In the genomic region with DNA sequence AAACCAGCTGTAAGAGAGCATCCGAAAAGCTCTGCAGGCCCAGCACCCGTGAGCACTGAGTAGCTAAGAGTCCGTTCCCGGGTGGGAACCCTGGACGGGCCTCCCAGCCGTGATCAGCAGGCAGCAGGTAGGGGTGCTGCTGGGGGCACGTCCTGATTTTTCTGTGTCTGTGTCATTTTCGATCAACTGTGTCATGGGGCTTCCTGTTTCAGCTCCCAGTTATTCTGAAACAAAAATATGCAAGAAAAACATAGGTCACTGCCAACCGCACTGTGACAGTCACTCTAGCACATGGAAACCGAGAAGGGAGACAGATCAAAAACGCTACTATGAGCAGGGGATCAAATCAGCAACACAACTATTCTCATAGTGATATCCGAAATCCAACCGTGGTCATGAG, we compare ENCODE assay signal across 19 mouse cellular contexts.
"Had no signal": no experiment of that assay in that cellular context is flagged by ENCODE, and none has a peak within 500 bp of the region (broad histone marks: within the 10 kb centered on the region; RNA-seq: fewer than 3 reads in every experiment).

No protein-coding gene starts in this region.

- H3K27me3 ChIP-seq: megakaryocyte, embryonic 14.5 days; midbrain, embryonic 12.5 days; neural tube, embryonic 13.5 days; neural tube, embryonic 15.5 days; stomach, embryonic 15.5 days had no signal

- DNase-seq: lung, adult 18-20 months; lung, embryonic 14.5 days; lung, postnatal 10 days; lung, postnatal 4 days; midbrain, embryonic 14.5 days; retina, postnatal 1 day; right cerebral cortex, adult 18-20 months; right cerebral cortex, postnatal 25 days; thymus, adult 2 months; thymus, postnatal 25 days; thymus, postnatal 4 days had no signal

- H3K27ac ChIP-seq: midbrain, embryonic 12.5 days; neural tube, embryonic 13.5 days; neural tube, embryonic 15.5 days; stomach, embryonic 15.5 days; stomach, postnatal 0 days had no signal

- H3K9ac ChIP-seq: lung, embryonic 14.5 days; midbrain, embryonic 12.5 days; neural tube, embryonic 13.5 days; neural tube, embryonic 15.5 days; stomach, embryonic 15.5 days had no signal

- H3K9me3 ChIP-seq: megakaryocyte, embryonic 14.5 days; midbrain, embryonic 12.5 days; neural tube, embryonic 13.5 days; neural tube, embryonic 15.5 days; stomach, embryonic 15.5 days had no signal

- H3K36me3 ChIP-seq: midbrain, embryonic 12.5 days; neural tube, embryonic 13.5 days; neural tube, embryonic 15.5 days; stomach, embryonic 15.5 days had no signal

- H3K4me1 ChIP-seq: stomach, embryonic 15.5 days had no signal

- ATAC-seq: midbrain, embryonic 16.5 days had no signal

- H3K4me3 ChIP-seq: megakaryocyte, embryonic 14.5 days; midbrain, embryonic 12.5 days; myocyte; neural tube, embryonic 13.5 days; neural tube, embryonic 15.5 days; stomach, embryonic 15.5 days had no signal

- H3K4me2 ChIP-seq: lung, embryonic 14.5 days; midbrain, embryonic 12.5 days; neural tube, embryonic 13.5 days; neural tube, embryonic 15.5 days; stomach, embryonic 15.5 days had no signal
